Mouse (Mus musculus): ENCODE data around the gene Hk1. TPM values are rescaled to one million over a fixed set of nuclear protein-coding genes. Genes with fewer than 3 reads are reported as not detected.

The Hk1 gene
- polyA plus RNA-seq, 1 experiment from 2014 or later, result 38.0 TPM

DNA sequence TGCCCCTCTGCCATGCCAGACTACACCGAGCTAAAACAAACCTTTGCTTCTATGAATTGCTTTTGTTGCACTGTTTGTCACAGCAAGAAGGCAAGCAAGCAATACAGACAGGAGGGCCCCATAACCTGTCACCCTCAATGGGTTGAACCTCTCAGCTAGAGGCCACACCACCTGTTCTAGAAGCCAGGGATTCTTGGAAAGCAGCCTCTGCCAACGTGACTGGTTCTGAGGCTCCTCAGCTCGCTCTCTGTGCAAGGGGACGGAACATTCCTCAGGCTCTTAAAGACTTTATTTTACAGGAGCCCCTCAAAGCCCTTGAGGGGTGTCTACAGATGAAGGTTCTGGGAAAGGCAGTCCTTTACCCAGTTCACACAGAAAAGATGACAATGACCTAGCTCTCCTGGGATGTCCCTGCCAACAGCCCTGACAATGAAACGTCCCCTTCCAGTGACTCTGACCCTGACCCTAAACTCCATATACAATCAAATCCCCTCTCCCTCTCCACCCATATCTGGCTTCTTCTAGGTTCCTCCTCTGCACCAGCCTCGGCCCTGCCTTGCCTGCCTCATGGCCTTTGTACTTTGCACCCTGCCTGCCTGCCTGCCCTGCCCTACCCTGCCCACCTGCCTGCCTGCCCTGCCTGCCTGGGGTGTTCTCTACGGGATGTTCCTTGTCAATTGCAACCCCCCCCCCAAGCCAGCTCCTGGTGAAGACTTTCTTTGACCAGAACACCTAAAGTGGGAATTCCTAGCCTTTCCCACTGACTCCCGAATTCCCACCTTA, 158.8 kb downstream of the Hk1 start:
- ATAC-seq (ENCODE audit: insufficient number of reproducible peaks, insufficient read depth, low FRiP score, low TSS enrichment, low read depth), result no peak
- H3K9me3 ChIP-seq, result no peaks in the 10 kb centered on the region
- H3K27me3 ChIP-seq, result no peaks in the 10 kb centered on the region
- H3K9ac ChIP-seq (replicated peaks), result no peak overlapping the region
- H3K36me3 ChIP-seq, result no peaks in the 10 kb centered on the region
- no peak overlapping the region for H3K27ac ChIP-seq
- 72% methylated on average over 8 of the region's 8 CpGs for WGBS
- H3K4me1 ChIP-seq (replicated peaks), result peaks cover 4% of the 10 kb centered on the region; the same call in 1 of the 2 replicates
- H3K4me2 ChIP-seq, result no peak overlapping the region
- no peak overlapping the region for H3K4me3 ChIP-seq (replicated peaks)

Other genes with a start within 250 kb of the Hk1 start
- not detected in 2 replicates for gene Neurog3, start 246.8 kb downstream of the Hk1 start, polyA plus RNA-seq (2016; fragmentation: Nextera tagmentation; extraction: Ambion mirVana)
- 18.7 and 19.0 TPM in 2 replicates for gene Fam241b, start 236.0 kb downstream of the Hk1 start, polyA plus RNA-seq (2016; fragmentation: Nextera tagmentation; extraction: Ambion mirVana)
- 19.3 and 20.4 TPM in 2 replicates for gene Tspan15, start 148.7 kb downstream of the Hk1 start, polyA plus RNA-seq (2016; fragmentation: Nextera tagmentation; extraction: Ambion mirVana)
- gene Tacr2, start 127.5 kb downstream of the Hk1 start, polyA plus RNA-seq (2016; fragmentation: Nextera tagmentation; extraction: Ambion mirVana), result not detected in 2 replicates
- gene Hkdc1, start 42.6 kb upstream of the Hk1 start, polyA plus RNA-seq (2016; fragmentation: Nextera tagmentation; extraction: Ambion mirVana), result 3.8 and 5.1 TPM in 2 replicates
- gene 4930507D05Rik, start 69.6 kb upstream of the Hk1 start, polyA plus RNA-seq (2016; fragmentation: Nextera tagmentation; extraction: Ambion mirVana), result 0.71 and 1.1 TPM in 2 replicates
- gene Supv3l1, start 69.8 kb upstream of the Hk1 start, polyA plus RNA-seq (2016; fragmentation: Nextera tagmentation; extraction: Ambion mirVana), result 30.1 and 32.3 TPM in 2 replicates
- gene Vps26a, start 106.9 kb upstream of the Hk1 start, polyA plus RNA-seq (2016; fragmentation: Nextera tagmentation; extraction: Ambion mirVana), result 72.4 and 72.8 TPM in 2 replicates
- gene Srgn, start 147.5 kb upstream of the Hk1 start, polyA plus RNA-seq (2016; fragmentation: Nextera tagmentation; extraction: Ambion mirVana), result 3.9 and 5.5 TPM in 2 replicates
- 46.1 and 49.8 TPM in 2 replicates for gene Kif1bp, start 198.5 kb upstream of the Hk1 start, polyA plus RNA-seq (2016; fragmentation: Nextera tagmentation; extraction: Ambion mirVana)
- 27.9 and 29.0 TPM in 2 replicates for gene Ddx21, start 222.4 kb upstream of the Hk1 start, polyA plus RNA-seq (2016; fragmentation: Nextera tagmentation; extraction: Ambion mirVana)